Mouse (Mus musculus): ENCODE measurements around the gene Myo18a.
A peak's percentile ranks its signal among the peaks of the same experiment; 100 is the strongest.

Myo18a gene

DNA sequence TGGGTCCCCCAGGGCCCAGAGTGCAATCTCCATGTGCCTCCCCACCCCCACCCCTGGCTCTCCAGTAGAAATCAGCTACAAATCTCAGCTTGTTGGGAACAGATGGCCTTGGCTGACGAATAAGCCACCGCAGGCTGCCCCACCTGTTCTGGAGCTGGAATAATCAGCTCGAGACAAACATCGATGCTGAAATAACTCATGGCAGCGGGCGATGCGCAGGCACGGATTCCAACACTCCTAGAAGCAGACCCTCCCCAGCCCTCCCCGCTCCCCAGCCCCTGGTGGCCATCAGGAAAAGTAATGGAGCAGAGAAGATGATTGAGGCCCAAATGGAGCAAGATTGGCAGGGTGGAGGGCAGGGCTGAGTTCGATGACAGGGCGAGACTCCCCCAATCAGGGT is 109.2 kb downstream of the Myo18a start:
- no peak for DNase-seq (ENCODE audit: low spot score)

DNA sequence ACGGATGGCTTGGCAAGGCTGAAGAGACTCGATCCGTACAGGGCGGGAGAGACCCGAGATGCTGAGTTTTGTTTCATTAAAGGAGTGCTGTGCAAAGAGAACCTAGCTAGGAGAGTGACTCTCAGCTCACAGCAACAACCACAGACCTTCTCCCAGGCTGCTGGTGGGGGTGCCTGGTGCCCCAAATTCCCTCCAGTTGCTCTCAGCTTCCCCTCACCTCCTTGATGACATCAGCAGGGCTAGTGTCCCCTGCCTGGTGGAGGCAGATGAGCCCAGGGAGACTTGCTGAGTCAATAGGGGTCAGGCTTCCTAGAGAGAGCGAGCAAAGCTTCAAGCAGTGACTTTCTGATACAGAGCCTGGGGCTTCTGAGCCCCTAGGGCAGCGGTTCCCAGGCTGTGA is 109.6 kb downstream of the Myo18a start:
- no peak for DNase-seq (ENCODE audit: low spot score)

DNA sequence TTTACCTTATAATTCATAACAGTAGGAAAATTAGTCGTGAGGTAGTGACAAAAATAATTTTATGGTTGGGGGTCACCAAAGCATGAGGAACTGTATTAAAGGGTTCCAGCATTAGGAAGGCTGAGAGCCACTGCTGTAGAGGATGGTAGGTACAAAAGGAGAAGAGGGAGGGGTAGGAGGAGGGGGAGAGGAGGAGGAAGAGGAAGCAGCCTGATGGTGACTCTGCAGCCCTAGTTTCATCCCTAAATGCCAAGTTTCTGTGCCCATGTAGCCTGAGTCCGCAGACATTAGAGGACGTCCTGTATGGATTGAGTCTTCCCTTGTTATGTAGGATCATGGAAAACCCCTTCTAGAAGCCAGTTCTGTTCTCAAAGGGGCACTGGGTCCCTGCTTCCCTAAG is 110.1 kb downstream of the Myo18a start:
- no peak for DNase-seq (ENCODE audit: low spot score)

DNA sequence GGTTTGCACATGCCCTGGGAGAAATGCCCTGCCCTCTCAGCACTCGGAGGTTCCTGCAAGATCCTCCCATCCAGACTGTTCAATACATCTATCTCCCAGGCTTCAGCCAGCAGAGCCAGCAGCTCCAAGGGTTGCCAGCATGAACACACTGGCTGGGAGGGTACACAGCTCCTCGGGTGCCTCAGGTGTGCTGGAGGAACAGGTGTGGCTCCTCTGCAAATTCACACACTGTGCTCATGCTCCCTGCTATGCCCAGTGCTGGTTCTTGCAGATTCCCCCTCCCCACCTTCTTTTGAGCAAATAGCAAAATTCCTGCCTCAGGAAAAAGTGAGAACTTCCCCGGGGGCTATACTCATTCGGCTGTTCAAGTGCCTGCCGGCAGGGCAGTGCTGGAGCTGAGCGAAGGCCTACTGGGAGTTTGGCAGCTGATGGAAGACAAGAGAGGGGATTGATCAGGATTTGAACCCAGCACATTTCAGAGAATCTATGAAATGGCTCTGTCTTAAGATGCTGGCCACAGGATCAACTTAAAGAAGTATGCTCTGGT is 111.7 kb downstream of the Myo18a start:
- no peak for DNase-seq (ENCODE audit: low spot score)

DNA sequence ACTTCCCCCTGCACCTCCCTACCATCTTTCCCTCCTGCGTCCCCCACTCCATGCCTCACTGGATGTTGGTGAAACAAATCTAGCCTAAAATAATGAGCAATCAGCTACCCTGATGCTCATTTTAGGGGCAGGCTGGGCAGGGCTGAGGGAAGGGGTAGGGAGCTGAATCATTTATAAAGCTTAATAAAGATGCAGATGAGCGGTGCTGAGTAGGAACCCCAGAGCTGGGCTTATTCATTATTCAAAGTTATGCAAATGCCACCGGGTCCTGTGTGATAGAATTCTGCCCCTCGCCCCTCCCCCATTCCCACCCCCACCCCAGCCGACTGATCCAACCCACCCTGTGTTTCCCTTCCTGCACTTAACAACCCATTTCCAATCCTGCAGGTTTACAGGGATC is 112.2 kb downstream of the Myo18a start:
- no peak for DNase-seq (ENCODE audit: low spot score)

- DNase-seq (ENCODE audit: low spot score) = no peak
These were observed 113.1 kb downstream of the Myo18a start for GRCm38 (mm10) chr11:77875847-77876759.

DNA sequence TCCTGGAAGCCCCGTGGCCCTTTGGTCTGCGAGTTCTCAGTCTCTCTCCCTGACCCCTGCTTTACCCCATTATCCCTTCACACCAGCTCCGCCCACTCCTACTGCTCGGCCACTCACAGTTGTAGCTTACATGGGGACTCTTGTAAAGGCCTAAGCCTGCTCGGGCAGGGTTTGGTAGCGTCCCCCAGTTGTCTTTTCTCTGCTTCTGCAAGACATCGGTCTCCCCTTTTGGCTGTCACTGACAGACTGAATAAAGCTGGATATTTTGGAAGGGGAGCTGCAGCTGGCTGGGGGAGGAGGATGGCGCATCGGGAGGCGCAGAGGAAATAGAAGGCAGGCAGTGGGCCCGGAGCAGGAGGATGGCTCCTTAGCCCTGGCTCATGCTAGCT is 113.7 kb downstream of the Myo18a start:
- DNase-seq (ENCODE audit: low spot score) = no peak

DNA sequence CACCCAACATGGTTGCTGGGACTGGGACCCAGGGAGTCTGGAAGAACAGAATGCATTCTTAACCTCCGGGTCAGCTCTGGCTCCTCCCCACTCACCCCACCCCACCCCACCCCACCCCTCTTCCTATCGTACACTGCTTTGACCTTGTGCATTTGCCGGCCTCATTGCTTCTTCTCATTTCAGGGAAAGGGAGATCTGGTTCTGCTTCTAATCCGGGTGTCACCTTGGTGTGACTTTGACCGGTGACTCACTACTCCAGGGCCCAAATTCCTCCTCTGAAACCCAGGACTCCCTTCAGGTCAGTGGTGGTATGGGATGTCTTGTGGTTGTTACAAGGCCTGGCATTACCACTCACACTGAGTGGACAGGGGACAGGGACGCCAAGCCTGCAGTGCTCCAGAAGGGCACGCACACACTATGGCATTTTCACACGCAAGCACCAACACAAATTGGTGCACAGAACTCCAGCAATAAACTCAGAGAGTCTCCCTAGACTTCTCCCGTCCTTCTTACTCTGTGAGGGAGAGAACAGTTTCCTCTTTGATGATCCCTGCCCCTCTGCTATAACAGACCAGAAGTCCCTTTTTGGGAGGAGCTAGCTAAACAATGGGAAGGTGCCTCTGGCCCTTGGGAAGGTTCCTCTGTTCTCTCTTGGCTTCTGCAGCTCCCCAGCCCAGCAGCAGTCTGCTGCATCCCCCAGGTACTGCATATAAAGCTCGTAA is 121.6 kb downstream of the Myo18a start:
- DNase-seq (ENCODE audit: low spot score) = no peak

GRCm38 (mm10) chr11:77885246-77885575 is 122.2 kb downstream of the Myo18a start:
- no peak for DNase-seq (ENCODE audit: low spot score)

DNA sequence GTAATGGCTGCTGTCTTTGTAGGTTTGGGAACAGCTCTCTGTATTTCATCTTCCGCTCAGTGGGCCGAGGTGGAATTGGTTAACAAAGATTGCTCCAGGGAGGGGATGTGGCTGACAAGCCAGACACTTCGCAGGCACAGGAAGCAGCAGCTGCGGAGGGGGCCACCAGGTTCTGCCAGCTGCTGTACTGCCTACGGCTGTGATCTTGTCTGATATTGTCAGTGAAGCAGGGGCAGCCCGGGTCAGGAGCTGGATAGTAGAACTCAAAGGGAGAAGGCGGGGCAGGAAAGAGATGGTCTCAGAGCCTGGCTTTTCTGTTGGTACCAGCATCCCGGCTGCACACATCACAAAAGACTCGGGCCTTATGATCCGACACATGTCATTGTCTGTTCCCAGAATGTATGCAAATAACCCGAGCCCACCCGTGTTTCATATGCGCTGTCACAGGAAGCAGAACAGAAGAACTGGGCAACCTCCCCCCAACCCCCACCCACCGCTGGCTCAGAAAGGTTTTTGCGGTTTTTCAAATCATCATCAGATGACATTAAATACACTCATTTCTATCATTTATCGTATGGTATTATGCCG is 124.4 kb downstream of the Myo18a start:
- no peak for DNase-seq (ENCODE audit: low spot score)

- DNase-seq (ENCODE audit: low spot score) = no peak
These were observed 125.8 kb downstream of the Myo18a start for GRCm38 (mm10) chr11:77888846-77889245.

GRCm38 (mm10) chr11:77889484-77889883 is 126.4 kb downstream of the Myo18a start:
- DNase-seq (ENCODE audit: low spot score) = no peak

GRCm38 (mm10) chr11:77890648-77891258 is 127.7 kb downstream of the Myo18a start:
- DNase-seq (ENCODE audit: low spot score) = no peak

DNA sequence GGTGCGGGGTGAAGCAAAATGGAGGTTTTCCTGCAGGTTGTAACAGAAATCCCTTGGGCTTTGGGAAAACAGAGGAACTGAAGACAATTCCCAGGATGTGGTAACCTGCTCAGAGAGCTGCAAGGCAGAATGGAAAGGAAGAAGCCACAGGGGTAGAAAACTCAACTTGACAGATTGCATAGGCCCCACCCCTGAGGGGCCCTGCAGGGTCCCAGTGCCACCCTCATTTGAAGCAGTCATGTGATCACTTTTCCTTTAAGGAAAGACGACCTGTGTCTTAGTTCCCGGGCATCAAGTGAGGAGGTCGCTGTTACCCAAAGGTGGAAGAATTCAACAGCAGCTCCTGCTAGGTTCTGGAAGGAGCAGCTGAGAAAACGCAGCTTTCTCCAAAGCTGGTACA is 129.8 kb downstream of the Myo18a start:
- DNase-seq (ENCODE audit: low spot score) = no peak

- DNase-seq (ENCODE audit: low spot score) = no peak
These were observed 130.2 kb downstream of the Myo18a start for GRCm38 (mm10) chr11:77893283-77893682.

DNA sequence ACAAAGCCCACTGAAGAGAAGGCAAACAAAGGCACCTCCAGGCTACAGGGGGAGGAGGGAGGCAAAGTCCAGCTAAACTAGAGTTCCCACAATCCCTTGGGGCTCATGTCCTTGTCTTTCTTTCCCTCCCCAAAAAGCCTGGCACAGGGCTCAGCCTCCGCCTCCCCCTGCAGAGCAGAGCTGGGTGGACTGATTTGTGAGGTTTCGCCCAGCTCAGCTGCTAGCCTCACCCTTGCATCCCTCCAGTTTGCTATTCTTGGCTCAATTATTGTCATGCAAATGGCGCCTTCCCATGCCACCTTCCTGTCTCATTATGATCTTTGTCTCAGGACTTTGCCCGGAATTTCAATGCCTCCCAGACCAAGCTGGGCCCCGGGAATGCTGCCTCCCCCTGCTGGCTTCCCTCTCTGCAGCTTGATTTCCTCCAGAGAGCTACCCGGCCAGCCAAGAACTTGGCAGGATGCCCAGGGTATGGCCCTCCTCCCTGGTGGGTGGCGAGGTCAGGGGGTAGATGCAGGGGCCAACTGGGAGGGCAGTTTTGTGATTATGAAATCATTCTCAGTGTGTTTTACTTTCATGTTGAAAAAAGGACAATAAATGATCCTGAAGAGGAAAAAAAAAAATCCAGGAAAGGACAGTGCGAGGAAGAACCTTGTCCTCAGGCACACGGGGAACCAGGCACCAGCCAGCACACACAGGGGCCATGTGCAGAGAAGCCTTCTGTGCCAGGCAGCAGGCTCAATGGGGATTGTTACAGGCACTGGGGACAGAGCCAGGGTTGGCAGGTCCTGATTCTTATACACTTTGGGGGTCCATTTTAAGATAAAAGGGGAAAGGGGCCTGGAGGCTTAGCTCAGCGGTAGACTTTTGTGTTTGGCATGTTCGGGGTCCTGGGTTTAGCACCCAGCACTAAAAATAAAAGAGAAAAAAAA is 131.0 kb downstream of the Myo18a start, which contains the start of gene Pipox:
TSS of gene Pipox (minus strand) at position 310 of the 932 bp plus-strand sequence.
- peak; percentile 80 for DNase-seq (ENCODE audit: low spot score)

- DNase-seq (ENCODE audit: low spot score) = no peak
These were observed 131.9 kb downstream of the Myo18a start for GRCm38 (mm10) chr11:77894967-77895366.

DNA sequence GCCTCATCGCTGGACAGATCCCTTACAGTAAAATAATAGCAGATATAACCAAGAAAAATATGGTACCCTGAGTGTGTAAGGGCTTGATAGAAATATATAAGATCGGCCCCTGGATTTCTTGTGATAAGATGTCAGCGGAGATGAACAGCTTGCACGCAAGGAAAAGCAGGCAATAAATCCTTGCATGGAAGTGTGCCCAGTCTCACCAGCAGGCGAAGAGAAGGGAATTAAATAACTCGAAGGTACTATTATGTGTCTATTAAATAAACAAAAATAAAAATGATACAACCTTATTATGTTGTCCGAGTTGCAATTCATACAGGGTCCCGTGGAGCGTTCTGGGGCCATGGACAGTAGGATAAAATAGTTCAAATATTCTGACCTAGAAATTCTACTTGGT is 133.0 kb downstream of the Myo18a start:
- no peak for DNase-seq (ENCODE audit: low spot score)

GRCm38 (mm10) chr11:77896480-77896819 is 133.4 kb downstream of the Myo18a start:
- DNase-seq (ENCODE audit: low spot score) = no peak

DNA sequence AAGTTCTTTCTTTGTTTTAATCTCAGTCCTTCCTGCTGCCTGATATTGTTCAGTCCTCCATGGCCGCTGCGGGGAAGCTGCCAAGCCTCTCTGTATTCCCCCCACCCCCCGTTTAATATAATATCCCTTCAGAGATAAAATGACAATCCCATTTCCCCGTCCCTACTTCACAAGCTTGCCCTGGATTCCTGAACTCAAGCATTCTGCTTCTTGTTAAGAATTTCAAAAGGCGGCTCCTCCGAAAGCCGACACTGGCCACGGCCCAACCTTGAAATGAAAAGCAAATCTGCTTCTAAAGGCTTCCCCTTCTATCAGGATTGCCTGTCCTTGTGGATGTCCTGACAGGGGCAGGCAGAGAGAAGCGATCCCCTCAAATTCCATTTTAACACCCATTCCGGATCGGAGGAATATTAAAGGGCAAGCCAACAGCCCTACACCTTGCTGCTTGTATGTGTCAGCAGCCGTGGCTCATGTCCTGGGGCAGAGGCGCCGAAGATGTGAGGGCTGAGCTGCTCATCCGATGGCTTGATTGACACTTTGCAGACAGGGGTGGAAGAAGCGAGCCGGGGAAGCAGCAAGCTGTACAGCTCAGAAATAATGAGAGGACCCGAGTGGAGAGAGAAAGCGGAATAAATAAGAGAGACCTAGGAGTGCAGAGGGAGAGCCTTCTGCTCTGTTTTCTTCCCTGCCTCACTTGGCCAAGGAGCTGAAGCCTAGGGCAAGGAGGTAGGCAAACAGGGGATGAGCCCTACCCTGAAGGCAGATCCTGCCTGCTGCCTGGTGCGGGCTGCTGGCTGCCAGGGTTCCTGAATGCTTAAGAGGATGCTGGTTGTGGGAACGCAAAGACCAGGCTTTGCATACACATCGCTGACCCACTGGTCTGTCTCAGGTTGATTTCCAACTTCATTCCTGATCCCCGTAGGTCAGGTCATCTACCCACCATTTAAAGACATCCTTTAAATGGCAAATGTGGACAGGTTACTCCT is 134.1 kb downstream of the Myo18a start:
- DNase-seq (ENCODE audit: low spot score) = no peak

All from ovary, postnatal 14 days (tissue).